Mouse (Mus musculus): ENCODE measurements around the gene Golgb1. TPM values are rescaled to one million over a fixed set of nuclear protein-coding genes. Genes with fewer than 3 reads are reported as not detected.

Golgb1 gene
- total RNA-seq, 2 experiments from 2014 or later: 70.1 to 75.1 TPM

DNA sequence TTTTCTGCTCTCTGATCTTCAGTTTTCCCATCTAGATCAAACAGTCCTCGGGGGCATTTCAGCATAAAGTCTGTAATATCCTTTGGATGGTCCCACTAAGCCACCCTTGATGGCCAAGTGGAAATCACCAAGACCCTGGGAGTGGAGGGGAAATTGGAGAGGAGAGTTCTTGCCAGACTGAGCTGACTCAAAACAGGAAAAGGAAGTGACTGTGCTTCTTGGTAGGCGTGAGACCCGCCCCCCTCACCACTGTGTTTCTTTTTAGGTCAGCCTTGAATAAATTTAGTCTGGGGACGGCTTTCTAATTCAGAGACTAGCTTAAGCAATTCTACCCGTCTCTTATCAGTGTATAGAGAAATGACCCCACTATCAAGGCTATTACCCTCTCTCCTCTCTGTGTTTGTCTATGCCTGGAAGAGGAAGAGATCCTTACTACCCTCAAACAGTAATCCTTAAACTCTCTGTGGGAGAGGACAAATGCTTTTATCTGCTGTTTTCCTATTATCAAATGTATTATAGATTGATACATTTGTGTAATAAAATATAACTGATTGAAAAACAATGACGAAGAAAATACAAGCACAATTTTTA lies 66.3 kb downstream of the Golgb1 start:
- DNase-seq (ENCODE audit: low spot score in 2 of 2): no peak

DNA sequence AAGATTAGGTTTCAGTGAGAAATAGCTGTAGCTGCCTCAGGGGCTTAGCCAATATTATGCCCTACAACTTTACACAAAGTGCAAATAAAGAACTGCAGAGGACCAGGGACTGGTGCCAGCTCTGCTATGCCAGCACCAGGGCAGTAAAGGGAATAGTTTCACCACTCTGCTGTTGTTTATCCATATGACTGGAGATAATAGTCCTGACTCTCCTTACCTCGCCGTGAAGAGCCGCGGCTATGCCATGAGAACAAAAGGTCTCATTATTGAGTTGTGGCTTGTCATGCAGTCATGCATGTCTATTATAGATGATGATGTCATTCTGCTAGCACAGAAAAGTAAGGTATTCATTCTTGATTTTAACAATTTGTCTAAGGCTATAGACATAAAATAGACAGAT lies 67.0 kb downstream of the Golgb1 start:
- DNase-seq (ENCODE audit: low spot score in 2 of 2): no peak

DNA sequence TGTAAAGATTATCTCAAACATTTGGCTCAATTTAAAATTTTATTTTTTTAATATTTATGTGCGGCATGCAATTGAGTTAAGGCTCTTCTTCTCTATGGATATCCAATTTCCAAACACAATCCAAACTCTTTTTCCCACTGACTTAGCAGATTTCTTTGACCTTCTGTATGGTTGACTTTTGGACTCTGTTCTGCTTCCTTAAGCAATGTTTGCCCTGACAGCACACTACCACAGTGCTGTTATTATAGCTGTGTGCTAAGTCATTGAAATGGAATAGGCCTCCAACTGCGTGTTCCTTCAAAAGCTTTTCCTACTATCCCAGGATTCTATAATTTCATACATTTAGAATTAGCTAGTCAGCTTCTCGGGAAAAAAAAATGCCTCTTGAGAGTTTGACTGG lies 68.7 kb downstream of the Golgb1 start:
- no peak for DNase-seq (ENCODE audit: low spot score in 2 of 2)

DNA sequence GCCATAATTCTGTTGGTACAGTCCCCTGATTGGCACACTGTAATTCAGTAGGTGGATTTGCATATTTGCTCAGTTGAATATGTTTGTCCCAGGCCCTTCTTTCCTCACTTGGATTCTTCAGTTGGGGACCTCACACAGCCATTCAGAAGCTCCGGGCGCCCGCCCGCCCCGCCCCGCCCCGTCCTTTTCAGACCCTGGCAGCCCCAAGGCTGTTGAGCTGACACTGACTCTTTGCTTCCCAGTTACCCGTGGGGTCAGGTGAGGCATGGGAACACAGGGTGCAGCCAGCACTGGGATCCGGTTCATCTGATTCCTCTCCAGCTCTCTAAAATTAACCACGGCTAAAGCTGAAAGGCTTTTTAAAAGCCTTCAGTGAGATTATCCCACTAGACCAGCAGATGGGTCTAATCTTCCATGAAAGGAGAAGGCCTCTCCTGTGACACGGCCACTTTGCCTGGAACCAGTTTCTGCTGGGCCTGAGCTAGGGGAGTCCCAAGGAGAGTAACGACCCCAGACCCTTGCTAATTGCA lies 70.0 kb downstream of the Golgb1 start:
- DNase-seq (ENCODE audit: low spot score in 2 of 2): no peak

DNA sequence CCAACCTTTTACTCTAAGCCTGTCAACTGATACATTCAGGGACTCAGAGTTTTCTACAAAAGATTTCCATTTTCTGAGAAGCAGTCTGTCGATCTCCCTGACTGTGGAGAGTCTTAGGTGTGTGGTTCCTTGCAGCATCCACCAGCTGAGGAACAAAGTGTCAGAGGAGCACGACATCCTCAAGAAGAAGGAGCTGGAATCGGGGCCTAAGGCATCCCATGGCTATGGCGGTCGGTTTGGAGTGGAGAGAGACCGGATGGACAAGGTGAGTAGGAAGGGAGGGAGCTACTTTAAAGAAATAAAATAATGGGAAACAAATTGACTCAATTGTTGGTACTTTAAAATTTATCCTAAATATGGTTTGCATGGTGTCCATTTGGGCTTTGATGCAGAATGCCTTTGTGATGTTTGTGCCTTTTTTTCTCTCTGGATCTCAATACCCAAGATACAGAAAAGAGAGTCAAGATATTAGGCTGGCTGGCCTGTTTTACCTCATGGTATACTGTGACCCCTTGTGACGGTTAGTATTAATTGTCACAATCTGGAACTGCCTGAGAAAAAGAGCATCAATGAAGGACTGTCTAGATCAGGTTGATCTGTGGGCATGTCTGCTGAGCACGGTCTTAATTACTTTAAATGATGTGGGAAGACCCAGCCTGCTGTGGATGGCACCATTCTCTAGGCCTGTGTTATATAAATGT lies 71.7 kb downstream of the Golgb1 start:
- DNase-seq (ENCODE audit: low spot score in 2 of 2): no peak

DNA sequence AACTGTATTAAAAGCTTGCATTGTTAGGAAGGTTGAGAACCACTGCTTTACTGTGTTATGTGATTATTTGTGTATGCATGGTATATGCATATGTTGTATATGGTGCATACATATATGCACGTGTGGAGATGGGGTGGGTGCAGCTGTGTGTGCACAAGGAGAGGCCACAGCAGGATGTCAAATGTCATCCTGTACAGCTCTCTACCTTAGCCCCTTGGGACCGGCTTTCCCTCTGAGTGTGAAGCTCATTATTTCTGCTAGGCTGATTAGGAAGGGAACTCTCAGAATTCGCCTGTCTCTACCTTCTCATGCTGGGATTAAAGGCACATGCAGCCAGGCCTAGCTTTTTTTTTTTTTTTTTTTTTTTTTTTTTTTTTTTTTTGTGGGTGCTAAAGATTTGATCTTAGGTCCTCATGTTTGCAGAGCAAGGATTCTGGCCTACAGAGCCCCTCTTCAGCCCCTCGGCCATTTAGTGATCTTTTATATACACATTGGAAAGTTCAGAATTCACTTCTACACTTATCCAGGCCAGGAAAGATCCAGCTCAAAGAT lies 72.8 kb downstream of the Golgb1 start:
- no peak for DNase-seq (ENCODE audit: low spot score in 2 of 2)

DNA sequence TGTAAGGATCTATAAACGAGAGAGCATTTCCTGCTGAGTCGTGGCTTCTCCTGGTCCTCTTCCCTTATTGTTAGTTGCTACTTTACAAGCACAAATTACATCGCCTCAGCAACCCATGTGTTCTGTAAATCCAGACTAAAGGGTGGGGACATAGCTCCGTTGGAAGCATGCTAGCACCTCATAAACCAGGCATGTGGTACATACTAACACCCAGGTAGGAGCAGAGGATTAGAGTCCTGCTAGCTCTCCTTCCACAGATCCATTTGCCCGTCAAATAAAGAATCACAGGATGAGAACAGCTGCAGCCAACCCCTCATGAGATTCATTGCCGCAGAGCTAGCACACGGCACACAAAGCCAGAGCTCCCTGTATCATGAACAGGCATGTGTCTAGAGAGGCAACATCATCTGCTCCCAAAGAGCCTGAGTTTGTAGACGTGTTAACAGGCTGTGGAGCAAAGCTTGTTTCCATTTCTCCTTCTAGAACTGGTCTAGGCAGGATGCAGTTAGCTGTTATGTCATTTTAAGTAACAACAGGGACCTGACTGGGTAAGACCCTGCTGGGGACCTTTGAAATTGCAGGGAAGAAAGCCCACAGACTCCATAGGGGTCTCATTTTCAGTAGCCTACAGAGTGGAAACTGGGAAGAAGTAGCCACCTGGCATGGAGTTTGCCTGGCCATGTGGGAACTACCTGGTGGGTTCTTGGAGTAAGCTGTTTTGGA lies 74.8 kb downstream of the Golgb1 start:
- DNase-seq (ENCODE audit: low spot score in 2 of 2): no peak

DNA sequence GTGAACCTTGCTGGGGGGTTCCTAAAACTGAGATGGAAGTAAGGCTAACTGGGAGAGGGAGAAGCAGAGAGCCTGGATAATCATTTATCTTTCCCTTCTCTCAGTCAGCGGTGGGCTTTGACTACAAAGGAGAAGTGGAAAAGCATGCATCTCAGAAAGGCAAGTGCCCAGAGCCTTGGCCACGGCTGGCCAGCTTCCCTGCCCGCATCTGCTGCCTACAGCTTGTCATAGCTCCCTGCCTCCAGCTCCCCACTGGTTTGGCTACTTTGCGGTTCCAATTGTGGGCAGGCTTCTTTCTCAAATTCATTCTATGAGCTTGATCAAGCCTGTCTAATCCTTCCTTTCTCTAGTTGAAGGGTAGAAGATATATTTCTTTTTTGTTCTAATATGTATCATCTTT lies 76.1 kb downstream of the Golgb1 start:
- DNase-seq (ENCODE audit: low spot score in 2 of 2): no peak

DNA sequence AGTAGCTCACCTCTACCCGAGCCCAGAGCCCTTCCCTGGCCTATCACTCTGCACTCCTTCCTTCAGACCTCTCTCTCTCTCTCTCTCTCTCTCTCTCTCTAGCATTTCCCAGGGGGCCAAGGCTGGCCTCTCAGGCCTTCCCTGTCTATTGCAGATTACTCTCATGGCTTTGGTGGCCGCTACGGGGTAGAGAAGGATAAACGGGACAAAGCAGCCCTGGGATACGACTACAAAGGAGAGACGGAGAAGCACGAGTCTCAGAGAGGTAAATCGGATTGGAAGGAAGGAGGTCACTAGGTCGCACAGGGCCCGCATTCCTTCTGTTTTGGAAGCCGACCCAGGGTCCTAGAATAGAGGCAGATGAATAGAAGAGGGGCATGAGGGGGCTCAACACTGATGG lies 80.2 kb downstream of the Golgb1 start:
- DNase-seq (ENCODE audit: low spot score in 2 of 2): no peak

DNA sequence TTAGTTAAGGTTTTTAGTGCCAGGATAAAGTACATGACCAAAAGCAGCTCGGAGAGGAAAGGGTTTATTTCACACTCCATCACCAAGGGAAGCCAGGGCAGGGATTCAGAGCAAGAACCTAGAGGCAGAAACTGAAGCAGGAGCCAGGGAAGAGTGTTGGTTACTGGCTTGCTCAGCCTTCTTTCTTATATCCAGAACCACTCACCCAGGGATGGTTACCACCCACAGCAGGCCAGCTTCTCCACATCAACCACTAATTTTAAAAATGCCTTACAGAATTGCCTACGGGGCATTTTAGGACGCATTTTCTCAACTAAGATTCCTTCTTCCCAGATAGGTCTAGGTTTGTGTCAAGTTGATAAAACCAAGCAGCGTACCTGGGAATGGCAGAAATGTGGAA lies 88.5 kb downstream of the Golgb1 start:
- DNase-seq (ENCODE audit: low spot score in 2 of 2): no peak

DNA sequence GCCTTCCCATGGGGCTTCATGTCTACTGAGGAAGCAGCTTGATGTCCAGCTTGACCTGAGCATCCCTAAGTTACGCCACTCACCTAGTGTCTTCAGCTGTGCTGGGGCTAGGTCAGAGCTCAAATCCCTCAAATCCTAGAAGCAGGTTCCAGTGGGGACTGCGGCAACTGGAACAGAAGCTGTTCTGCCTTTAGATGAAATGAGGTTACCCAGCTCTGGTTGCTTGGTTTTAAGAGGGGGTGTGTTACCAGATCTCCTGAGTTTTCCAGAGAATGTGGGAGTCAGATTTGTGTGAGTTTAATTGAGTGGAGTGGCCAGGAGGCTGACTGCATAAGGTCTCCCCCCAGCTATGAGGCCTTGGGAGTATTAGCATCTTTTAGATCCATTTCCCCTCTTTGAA lies 104.2 kb downstream of the Golgb1 start:
- DNase-seq (ENCODE audit: low spot score in 2 of 2): no peak

Other genes with a start within 250 kb of the Golgb1 start
- 1 to 10 TPM; 1.8 to 2.3 TPM for gene Cd86, start 209.1 kb upstream of the Golgb1 start, total RNA-seq (2021)
- 1 to 10 TPM in 1 of 2 experiments, under 1 TPM in 1; 0.14 to 3.0 TPM for gene Ildr1, start 181.2 kb upstream of the Golgb1 start, total RNA-seq (2021)
- gene Slc15a2, start 90.2 kb upstream of the Golgb1 start, total RNA-seq (2021): 10 to 100 TPM in 1 of 2 experiments, 1 to 10 TPM in 1; 7.7 to 10.1 TPM
- gene Iqcb1, start 46.8 kb upstream of the Golgb1 start, total RNA-seq (2021): 10 to 100 TPM; 25.9 to 30.6 TPM
- 1 to 10 TPM; 1.9 to 2.9 TPM for gene Eaf2, start 137 bp upstream of the Golgb1 start, total RNA-seq (2021)
- gene Hcls1, start 59.8 kb downstream of the Golgb1 start, total RNA-seq (2021): 10 to 100 TPM; 13.6 to 15.3 TPM
- 1 to 10 TPM; 1.4 to 1.9 TPM for gene Fbxo40, start 115.3 kb downstream of the Golgb1 start, total RNA-seq (2021)
- 1 to 10 TPM; 4.3 to 6.0 TPM for gene Polq, start 136.6 kb downstream of the Golgb1 start, total RNA-seq (2021)